Mouse (Mus musculus): ENCODE data around the gene Pde4d. TPM values are rescaled to one million over a fixed set of nuclear protein-coding genes. Genes with fewer than 3 reads are reported as not detected.

Pde4d gene
- polyA plus RNA-seq, 2 experiments from 2014 or later = 5.5 to 7.3 TPM

DNA sequence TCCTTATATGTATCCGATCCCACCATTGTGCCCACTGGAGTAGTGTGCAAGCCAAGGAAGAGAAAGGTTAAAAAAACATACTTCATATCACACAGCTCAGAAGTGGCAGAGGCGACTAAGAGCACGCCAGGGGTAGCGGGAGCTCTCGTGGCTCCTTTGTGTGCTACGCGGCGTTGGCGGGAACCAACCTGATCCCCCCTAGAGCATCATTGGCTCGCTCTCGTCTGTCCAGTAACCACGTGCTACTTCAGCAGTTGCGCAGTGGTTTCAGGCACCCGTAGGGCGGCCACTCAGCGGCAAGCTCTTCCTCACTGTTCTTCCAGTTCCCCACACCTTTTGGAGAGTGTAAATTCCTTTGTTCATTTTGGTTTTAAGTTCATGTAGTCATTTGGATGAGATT, 758.9 kb downstream of the Pde4d start:
- ATAC-seq = no peak

DNA sequence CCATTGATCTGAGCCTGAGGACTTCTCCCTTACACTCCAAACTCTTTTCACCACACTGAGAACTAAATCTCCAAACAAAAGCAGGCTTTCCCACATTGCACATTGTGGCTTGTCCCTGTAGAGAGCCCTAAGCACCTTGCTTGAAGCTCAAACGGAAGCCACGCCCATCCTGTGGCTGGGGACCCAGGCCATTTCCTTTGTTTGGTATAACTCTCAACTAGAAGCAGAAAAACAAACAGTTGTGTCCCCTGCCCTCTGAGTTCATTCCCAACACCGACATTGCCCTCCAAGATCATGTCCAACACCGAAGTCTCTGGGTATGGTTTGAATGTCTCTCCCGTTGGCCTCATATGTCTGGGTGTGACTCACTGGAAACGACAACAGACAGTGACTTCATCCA, 759.7 kb downstream of the Pde4d start:
- ATAC-seq = peak; percentile 37

DNA sequence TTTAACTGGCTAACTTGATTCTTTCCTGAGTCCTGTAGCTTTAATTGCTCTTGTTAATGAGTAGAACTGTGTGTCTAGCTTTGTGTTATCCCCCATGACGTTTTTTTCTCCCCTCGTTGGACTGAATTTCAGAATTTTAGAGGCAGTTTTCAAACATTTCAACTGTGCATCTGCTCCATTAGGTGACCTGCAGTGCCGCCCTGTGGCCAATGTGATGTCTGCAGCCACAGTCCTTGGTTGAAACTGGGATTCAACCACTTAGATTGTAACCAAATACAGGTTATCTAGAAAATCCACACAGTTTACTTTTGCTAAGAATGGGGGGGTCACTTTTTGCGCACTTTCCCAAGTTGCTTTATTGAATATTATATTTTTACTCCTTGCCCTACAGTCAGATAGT, 760.7 kb downstream of the Pde4d start:
- ATAC-seq = peak; percentile 77

DNA sequence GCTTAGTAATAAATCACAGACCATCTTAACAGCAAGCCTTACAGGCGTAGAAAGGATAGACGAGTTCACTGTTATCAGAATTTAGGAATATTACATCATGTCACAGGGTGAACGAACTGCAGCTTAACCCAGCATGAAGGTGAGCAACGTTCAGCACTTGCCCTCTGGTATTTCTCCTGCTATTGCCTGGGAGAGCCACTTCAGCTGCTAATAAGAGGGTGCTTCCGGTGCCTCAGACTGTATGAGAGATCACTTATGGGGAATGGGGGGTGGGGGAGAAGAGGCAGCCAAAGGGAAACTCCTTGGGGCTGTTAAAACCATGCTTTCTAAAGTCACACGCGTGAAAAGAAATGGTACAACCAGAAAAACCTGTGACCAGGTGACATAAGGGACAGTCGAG, 761.7 kb downstream of the Pde4d start:
- ATAC-seq = no peak

DNA sequence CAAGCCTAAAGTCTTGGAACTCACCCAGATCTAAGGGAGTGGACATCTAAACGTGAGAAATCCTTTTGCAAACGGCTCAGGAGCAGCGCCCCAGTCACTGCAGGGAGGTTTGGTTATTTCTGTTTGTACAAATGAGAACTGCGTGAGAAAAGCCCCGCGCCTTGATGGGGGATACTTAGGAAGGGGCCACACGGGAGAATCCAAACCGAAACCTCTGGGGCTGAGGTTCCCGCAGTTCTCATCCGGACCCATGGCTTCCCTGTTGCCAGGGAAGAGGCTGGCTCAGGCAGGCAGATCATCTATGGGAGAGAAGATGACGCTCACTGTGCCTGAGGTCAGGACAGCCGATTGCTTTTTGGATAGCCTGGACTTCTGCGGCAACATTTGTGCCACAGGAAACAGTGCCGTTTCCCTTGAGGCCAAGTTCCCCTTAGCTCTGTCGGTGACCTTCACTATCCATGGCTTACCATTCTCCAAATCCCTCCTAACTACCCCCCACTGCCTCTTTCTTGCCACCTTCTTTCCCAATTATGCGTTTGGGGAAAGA, 762.3 kb downstream of the Pde4d start:
- no peak for ATAC-seq

DNA sequence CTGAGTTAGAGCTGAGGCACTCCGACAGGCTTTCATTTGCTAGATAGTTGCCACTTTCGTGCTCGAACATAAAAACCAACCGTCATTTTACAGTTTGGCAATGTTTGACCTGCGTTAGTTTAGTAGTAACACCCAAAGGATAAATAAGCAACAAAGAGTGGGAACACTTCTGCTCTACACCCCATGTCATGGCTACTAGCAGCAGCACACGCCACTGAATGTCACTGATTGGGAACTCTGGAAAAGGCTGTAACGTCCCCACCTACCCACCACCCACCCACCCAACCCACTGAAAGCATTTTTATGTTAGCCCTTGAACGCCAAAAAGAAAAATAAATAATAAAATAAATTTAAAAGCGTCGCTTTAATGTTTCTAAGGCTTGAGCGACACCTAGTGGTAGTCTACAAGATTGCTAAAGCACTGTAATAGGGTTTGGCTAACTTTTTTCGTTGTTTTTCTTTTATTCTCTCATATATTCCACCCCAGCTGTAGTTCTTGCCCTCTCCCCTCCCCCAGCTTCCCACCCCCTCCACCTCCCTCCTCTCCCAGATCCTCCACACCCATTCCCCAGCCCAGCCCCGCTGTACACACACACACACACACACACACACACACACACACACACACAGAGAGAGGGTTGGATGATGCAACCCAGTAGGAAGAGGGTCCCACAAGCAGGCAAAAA, 763.2 kb downstream of the Pde4d start:
- ATAC-seq = no peak

DNA sequence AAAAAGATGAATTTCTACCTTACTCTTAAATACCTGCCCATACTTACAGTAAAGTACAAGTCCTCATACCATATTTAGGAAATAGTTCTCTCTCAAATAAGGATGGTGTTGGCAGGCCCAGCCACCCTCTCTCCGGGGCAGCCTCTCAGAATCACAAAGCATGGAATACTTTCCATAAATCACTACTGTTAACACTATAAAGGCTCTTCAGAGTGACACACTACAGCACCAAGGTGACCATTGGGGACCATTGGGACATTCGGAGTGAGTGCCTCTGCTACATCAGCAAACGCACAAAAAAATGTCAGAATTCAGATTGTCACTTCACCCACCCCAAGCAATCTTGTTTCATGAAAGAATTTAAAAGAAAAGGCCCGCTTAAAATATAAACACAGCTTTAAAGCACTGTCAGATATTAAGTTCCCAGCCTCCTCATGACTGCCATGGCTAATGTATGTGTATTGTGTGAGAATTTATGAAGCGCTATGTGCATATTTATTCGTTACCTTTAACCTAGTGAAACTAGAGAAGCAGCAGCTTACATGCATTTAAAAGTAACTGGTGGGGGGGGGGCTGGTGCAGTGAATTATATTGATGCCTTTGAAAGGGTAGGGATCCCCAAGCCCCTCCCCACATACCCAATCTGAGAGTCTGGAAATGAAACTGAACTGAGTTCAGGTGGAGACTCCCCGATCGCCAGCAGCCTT, 769.4 kb downstream of the Pde4d start:
- ATAC-seq = no peak

DNA sequence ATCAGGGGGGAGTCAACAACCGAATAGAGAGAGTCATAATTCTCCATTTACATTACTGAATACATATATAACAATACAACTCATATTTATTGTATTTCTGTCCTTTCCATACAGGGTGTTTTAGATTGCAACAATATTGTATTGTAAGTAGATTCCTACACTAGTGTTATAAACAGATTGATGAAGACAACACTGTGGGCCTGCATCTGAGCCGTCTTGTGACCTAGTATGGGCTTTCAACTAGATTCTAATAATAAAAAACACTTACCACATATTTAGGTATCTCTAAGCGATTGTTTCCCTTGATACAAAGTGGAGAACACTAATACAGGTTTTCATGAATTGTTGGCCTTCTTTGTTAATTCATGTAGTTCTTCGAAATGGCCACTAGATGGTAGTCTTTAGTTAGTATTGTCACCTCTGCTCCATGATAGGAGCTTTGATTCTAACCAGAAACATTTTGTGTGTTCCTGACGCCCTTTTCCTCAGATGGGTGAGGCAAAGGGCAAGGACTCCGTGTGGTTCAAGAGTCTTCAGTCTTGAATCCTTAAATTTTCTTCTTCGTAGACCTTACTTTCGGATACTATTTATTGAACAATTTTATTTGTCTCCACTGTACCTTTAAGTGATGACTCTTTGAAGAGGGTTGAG, 779.3 kb downstream of the Pde4d start:
- peak; percentile 60 for ATAC-seq

DNA sequence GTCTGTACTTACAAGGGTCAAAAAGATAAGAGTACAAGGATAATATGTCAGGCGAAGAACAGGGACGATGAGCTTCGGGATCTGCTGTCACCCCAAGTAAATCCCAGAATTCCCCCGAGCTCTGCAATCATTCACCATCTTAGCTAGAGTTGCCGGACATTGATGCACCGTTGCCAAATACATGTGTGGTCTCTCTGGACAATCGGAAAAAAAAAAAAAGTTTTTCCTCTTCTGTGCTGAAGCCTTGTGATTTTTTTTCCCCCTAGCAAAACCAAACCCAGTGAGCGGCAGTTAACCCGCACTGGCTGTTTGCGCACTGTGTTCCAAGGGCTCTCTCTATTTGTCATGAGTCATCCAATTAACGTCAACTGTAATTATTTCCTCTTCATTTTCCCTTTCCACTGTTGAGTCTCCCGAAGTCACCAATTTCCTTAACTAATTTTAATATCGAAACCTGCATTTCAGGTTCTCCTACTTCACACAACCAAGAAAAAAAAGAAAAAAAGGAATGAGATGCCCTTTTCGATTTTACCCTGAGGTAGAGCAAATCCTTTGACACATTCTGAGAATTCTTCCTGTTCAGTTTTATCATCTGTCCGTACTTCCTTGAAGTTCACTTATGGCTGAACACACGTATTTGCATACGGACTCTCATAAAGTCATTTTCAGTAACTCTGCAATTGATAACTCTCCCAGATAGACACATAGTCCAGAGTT, 780.0 kb downstream of the Pde4d start:
- peak; percentile 33 for ATAC-seq

DNA sequence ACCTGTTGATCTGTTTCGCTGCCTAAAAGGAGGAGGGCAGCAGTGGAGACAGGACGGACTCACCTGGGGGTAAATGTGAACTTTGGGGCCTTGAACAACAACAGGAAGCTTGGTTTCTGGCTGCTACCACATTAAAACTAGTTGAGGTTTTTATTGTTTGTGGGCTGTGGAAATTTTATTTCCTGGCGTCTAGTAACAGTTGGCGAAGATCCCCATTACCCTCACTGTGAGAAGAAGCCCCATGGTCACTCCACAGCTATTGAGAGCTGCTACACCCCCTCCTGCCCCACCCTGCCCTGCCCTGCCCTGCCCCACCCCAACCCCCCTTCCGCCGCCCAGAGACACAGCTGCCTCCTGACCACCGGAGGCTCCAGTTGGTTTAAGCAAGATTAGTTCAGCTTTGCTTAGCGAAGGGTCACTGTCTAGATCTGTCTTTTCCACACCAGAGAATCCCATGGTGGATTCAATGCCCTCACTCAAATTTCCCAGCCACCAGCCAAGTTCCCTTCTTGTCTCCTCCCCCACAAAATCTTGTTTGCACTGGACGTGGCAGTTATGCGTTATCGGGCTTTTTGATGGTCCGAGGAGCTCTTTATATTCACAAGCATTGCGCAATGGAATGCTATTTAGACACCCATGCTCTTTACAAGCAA, 780.7 kb downstream of the Pde4d start:
- peak; percentile 57 for ATAC-seq

DNA sequence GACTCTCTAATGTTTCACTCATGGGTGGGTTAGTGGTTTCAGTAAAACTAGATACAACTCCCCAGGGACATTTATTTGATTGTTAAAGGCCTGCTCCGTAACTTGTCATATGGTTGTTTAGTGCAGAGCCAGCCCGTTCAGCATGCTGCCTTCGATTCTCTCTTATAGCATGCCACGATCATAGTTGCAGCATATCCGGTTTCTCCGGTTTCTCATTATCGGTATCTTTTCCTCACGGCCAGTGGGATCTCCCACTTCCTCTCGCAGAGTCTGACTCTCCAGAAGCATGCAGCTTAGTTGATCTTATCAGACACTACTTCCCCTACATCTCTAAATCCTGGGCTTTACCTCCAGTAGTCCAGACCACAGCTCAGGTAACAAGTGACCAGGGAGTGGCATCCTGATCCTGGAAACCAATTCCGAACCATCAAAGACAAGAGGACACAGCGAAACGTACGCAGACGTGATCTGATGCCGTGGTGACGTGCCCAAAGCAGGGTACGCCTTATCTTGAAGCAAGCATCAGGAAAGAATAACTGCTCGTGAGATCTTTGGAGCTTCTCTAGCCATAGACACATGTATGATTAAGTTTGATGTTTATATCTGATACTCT, 782.2 kb downstream of the Pde4d start:
- peak; percentile 58 for ATAC-seq

DNA sequence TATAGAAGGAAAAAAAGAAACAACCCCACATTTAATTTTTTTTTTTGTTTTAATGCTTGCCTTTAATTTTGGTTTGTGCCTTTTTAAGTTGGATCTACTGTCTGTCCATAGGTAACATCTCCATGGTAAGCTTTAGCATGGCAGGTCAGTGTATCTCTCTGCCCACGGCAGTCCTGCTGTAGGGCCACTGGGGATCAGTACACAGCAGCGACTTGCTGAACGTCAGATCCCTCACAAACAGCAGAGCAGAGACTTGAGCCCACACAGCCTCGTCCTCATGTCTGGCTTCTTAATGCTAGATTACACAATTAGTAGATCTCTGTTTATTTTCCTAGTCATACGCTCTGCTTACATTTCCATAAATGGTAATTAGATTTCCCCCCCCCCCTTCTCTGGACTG, 782.8 kb downstream of the Pde4d start:
- no peak for ATAC-seq

DNA sequence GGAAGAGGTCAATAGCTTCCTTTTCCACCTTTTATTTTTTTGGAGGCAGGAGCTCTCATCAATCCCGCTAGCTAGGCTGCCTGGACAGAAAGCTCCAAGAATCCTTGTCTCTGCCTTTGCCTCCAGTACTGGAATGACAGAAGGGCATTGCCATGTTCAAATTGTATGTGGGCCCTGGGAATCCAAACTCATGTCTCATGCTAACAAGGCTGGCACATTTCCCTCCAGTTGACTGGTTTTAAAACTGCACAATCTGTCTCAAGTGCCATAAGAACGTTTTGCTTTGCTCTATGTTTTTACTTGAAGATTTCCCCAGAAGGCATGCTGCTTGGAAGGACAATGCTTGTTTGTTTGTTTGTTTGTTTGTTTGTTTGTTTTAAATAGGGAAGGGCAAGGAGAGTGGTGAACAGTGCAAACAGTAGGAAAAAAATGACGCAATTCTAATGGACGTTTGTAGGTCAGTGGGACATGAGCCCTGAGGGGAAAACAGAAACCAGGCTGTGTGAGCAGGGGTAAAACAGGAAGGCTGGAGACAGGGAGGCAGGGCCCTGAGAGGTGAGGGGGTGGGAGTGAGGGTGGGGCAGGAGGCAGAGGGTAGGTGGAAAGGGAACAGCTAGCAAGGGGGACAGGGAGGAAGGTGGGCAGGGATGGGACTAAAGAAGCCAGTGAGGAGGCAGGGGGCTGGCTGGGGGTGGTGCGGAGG, 784.3 kb downstream of the Pde4d start:
- no peak for ATAC-seq

DNA sequence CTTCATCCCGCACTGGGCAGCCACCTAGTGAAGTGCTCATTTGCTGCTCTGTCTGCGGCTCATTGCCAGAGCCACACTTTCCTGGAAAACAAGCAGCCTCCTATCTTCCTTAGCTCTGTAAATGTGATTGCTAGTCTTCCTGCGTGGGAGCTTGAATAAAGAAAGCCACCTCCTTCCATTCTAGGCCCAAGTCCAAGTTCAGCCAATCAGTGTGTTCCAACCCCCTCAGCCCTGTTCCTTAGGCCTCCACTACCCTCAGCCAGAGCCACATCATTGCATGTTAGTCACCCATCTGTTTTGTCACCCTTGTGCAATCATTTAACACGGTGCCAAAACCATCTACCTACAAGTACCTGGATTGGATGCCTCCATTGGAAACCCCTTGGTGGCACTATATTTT, 786.3 kb downstream of the Pde4d start:
- no peak for ATAC-seq

DNA sequence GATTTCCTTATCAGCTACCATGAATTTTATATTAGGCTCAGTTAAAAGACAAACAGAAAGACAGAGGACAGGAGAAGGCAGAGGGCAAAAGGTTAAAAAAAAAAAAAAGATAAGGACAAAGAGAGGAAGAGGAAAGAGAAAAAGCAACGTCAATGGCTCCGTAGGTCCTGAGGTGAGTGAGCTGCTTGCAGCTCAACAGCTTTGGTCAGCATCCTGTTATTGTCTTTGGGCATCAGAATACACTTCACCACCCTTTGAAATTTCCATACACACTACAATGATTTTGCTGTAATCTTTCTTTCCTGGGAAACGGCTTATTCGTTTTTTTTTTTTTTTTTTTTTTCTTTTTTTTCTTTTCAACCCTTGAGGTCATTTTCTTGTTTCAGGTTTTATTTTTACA, 788.9 kb downstream of the Pde4d start:
- ATAC-seq = no peak

DNA sequence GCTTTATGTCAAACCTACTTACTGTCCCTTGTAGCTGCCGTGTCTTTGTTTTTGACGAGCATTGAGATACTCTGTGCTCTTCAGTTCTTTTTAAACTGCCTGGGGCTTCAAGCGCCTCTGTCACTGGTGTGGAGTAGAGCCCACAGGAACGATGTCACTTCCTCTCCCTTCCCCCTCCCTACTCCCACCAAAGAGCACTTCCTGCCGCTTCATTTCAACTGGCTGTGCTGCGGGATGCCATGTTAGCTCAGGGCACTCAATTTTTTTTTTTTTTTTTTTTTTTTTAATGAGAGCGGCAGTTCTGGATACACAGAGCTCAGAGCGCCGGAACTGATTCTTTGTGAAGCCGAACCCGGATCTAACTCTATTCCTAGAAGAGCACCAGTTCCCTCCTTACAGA, 789.5 kb downstream of the Pde4d start:
- ATAC-seq = peak; percentile 99

DNA sequence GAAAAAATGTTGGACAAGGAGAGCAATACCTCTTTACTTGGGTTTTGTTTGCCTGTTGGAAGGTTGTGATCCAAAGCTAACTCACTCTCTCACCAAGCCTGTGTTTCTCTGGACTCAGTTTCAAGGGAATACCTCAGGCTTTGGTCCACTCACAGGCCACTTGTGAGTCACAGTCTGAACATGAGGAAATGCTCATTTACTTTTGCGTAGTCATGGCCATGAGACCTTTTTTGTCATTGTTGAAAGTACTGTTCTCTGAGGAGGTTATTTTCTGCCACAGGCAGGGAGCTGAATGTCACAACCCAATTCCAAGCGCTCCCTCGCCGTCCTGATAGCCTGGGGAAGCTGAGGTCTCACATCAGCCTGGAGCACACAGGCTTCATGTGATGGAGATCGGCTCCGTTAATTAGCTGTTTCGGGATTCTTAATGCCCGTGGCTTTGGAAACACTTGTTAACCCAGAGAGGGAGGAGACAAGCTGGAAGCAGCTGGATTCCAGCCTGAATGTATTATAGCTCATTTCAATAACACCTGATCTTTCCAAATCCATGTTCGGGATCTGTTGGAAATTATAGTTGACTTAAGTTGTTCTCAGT, 792.8 kb downstream of the Pde4d start:
- no peak for ATAC-seq

DNA sequence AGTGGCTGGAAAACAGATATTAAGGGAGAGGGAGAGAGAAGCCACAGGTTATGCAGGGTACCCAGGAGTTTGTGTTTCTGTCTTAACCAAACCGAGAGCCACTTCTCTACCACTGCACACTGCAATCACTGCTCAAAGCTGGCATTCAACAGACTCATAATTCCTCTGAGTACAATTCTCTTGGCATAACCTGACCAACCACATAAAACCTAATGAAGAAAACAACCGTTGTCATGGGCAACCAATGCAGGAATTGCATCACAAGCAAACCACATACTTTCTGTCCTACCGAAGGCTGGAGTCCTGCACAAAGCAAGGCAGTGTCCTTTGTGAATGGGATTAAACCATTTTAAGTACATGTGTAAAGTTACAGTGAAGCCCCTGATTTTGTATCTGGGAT, 793.4 kb downstream of the Pde4d start:
- no peak for ATAC-seq

DNA sequence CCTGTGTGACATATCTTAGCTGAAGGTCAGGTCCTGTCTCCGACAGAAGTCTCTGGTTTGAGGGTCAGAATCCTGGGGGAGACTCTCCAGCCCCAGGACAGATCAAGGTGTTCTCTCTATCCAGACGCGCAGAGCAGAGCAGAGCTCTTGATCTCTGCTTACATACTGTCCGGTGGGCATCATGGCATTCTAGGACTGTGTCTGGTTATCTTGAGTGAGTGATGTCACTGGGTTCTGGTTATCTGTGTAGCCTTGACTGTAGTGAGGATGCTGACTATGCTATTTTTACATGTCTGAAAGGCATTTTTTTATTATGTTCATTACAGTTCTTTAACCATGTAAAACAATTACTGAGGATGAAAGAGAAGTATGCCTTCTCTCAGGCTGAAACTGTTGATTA, 797.3 kb downstream of the Pde4d start:
- no peak for ATAC-seq

DNA sequence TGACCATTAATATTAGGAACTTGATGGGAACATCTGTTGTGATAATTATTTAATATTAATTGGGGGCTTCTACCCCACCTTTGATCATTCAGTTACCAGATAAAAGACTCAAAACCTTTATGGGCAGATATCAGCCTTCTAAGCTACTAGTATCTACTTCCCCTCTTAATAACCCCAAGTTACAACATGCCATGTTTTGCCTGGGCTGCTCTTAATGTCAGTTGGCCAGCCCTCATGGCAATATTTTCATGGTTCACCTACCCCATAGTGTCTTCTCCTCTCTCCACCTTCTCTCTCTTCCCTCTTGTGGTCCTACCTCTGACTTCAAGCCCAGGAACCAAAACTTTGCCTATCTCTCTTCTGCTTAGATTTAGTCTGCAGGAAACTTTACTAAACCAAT, 799.6 kb downstream of the Pde4d start:
- no peak for ATAC-seq

DNA sequence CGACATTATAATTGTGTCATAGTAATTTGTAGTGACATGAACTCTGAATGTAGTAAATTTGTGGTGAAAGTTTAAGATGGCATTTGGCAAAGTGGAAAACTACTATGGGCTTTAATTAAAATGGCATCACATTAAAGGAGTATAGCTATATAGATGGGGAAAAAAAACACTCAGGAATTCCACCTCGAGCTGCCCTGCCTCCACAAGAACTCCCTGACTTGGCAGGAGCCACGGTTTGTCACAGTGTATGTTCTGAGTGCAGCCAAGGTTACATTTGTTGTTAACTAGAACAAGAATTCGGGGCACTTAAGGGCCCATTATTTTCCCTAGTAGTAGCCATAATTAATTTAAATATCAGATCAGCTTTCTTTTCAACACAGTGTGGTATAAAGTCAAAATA, 805.9 kb downstream of the Pde4d start:
- no peak for ATAC-seq

All from CD4-positive, CD25-positive, alpha-beta regulatory T cell, adult 4 months (primary cell).